ENCODE assay signal across 9 mouse cellular contexts in genomic region chr14:57709171-57709570, GRCm38 (mm10). TPM values are rescaled to one million over a fixed set of nuclear protein-coding genes. Genes with fewer than 3 reads are reported as not detected.
DNase-seq lines count a peak whose midpoint lies in the region; ATAC-seq lines count a peak whose summit lies in the region.
"Had no signal": no experiment of that assay in that cellular context is flagged by ENCODE, and none has a peak within 500 bp of the region (broad histone marks: within the 10 kb centered on the region; RNA-seq: fewer than 3 reads in every experiment).

No protein-coding gene starts in this region.

- H3K9ac ChIP-seq in forebrain, embryonic 16.5 days (replicated peaks; ENCODE audit: low read depth, low read length), result no peak overlapping the region
- no peak overlapping the region for H3K9ac ChIP-seq in midbrain, embryonic 16.5 days (ENCODE audit: low read depth, low read length)
- H3K9ac ChIP-seq: liver, embryonic 15.5 days had no signal

- H3K36me3 ChIP-seq in forebrain, embryonic 10.5 days (replicated peaks), result peaks cover 32% of the 10 kb centered on the region
- no peaks in the 10 kb centered on the region for H3K36me3 ChIP-seq in forebrain, embryonic 16.5 days (ENCODE audit: control insufficient read depth, insufficient read depth)
- no peaks in the 10 kb centered on the region for H3K36me3 ChIP-seq in midbrain, embryonic 16.5 days (ENCODE audit: control insufficient read depth, insufficient read depth, low read length)

- no peak overlapping the region for H3K4me2 ChIP-seq in forebrain, embryonic 16.5 days (ENCODE audit: low read length)
- no peak overlapping the region for H3K4me2 ChIP-seq in midbrain, embryonic 16.5 days (ENCODE audit: low read length)
- H3K4me2 ChIP-seq: liver, embryonic 15.5 days had no signal

- DNase-seq in forebrain, embryonic 10.5 days (ENCODE audit: extremely low spot score, low spot score), result no peak
- DNase-seq in heart, adult 8-10 months (ENCODE audit: low spot score), result peak; percentile 35
- peak; percentile 58 for DNase-seq in kidney, postnatal 10 days
- no peak for DNase-seq in frontal cortex, postnatal 36 days (ENCODE audit: low spot score in 2 of 2)
- no peak for DNase-seq in right cerebral cortex, postnatal 4 days

- H3K27ac ChIP-seq in forebrain, embryonic 10.5 days, result peak overlapping the region; percentile 0; the same call in 1 of the 2 replicates
- H3K27ac ChIP-seq in forebrain, embryonic 16.5 days (ENCODE audit: low read length), result no peak overlapping the region
- H3K27ac ChIP-seq in midbrain, embryonic 16.5 days (ENCODE audit: low read length), result no peak overlapping the region
- H3K27ac ChIP-seq: liver, embryonic 15.5 days had no signal

- WGBS in forebrain, embryonic 10.5 days, result 36% methylated on average over 10 of the region's 10 CpGs
- 14% methylated on average over 10 of the region's 10 CpGs for WGBS in forebrain, embryonic 16.5 days
- WGBS in midbrain, embryonic 16.5 days, result 14% methylated on average over 10 of the region's 10 CpGs

- no peak overlapping the region for H3K4me3 ChIP-seq in forebrain, embryonic 10.5 days
- no peak overlapping the region for H3K4me3 ChIP-seq in forebrain, embryonic 16.5 days (replicated peaks; ENCODE audit: low read length)
- no peak overlapping the region for H3K4me3 ChIP-seq in midbrain, embryonic 16.5 days (ENCODE audit: low read depth, low read length)
- H3K4me3 ChIP-seq: liver, embryonic 15.5 days had no signal

- peaks cover 38% of the 10 kb centered on the region for H3K4me1 ChIP-seq in forebrain, embryonic 10.5 days
- H3K4me1 ChIP-seq in forebrain, embryonic 16.5 days (replicated peaks; ENCODE audit: control insufficient read depth, insufficient read depth, low read length), result peaks cover 18% of the 10 kb centered on the region
- H3K4me1 ChIP-seq in midbrain, embryonic 16.5 days (ENCODE audit: control insufficient read depth, insufficient read depth, low read length), result peaks cover 22% of the 10 kb centered on the region

- ATAC-seq in forebrain, embryonic 16.5 days, result no peak
- ATAC-seq in midbrain, embryonic 16.5 days, result 0 out of 2 replicates have a peak, but pooled peaks have one; percentile 40
- ATAC-seq in monocyte, adult 5-6 weeks (replicated peaks; ENCODE audit: insufficient number of reproducible peaks, low FRiP score, low TSS enrichment, poor library complexity, severe bottlenecking), result no peak

- H3K9me3 ChIP-seq in forebrain, embryonic 10.5 days, result no peaks in the 10 kb centered on the region
- H3K9me3 ChIP-seq in forebrain, embryonic 16.5 days (ENCODE audit: control insufficient read depth, low read length), result no peaks in the 10 kb centered on the region
- H3K9me3 ChIP-seq in midbrain, embryonic 16.5 days (replicated peaks; ENCODE audit: control insufficient read depth, low read length, poor library complexity, severe bottlenecking), result no peaks in the 10 kb centered on the region
- H3K9me3 ChIP-seq: liver, embryonic 15.5 days had no signal

- no peaks in the 10 kb centered on the region for H3K27me3 ChIP-seq in forebrain, embryonic 10.5 days (ENCODE audit: poor library complexity, severe bottlenecking)
- H3K27me3 ChIP-seq in forebrain, embryonic 16.5 days (replicated peaks; ENCODE audit: control insufficient read depth, insufficient read depth, low read length), result no peaks in the 10 kb centered on the region
- no peaks in the 10 kb centered on the region for H3K27me3 ChIP-seq in midbrain, embryonic 16.5 days (ENCODE audit: control insufficient read depth, insufficient read depth, low read depth, low read length)
- H3K27me3 ChIP-seq: liver, embryonic 15.5 days had no signal

RNA-seq across cellular contexts. Expression of gene Gm49361, which starts 36.7 kb away (rescaled TPM):
- not detected in 2 replicates for polyA plus RNA-seq in forebrain, embryonic 10.5 days (2016; fragmentation: Nextera tagmentation; extraction: Ambion mirVana)
- polyA plus RNA-seq in forebrain, embryonic 16.5 days (2015; fragmentation: Nextera tagmentation; extraction: Ambion mirVana), result not detected in 2 replicates
- 1 to 10 TPM in 3 of 4 experiments, not detected in 1; 1.6 to 2.7 (median 1.8) TPM for total RNA-seq in heart, adult 8-10 months (2022)
- not detected in 2 replicates for polyA plus RNA-seq in midbrain, embryonic 16.5 days (2015; fragmentation: Nextera tagmentation; extraction: Ambion mirVana)
- 0.58 TPM in 1 of 3 replicates, not detected in the others for total RNA-seq in monocyte, adult 5-6 weeks (2017)
- polyA plus RNA-seq: liver, embryonic 15.5 days had no signal

RNA-seq across cellular contexts. Expression of gene Xpo4, which starts 43.9 kb away (rescaled TPM):
- polyA plus RNA-seq in forebrain, embryonic 10.5 days (2016; fragmentation: Nextera tagmentation; extraction: Ambion mirVana), result 29.3 and 30.4 TPM in 2 replicates
- polyA plus RNA-seq in forebrain, embryonic 16.5 days (2015; fragmentation: Nextera tagmentation; extraction: Ambion mirVana), result 13.1 and 13.8 TPM in 2 replicates
- total RNA-seq in heart, adult 8-10 months (2022), result 10 to 100 TPM; 12.0 to 14.1 (median 13.1) TPM
- 10.5 and 12.2 TPM in 2 replicates for polyA plus RNA-seq in midbrain, embryonic 16.5 days (2015; fragmentation: Nextera tagmentation; extraction: Ambion mirVana)
- total RNA-seq in monocyte, adult 5-6 weeks (2017), result 31.5 to 36.8 TPM (median 34.4 TPM) in 3 replicates

RNA-seq across cellular contexts. Expression of gene Lats2, which starts 49.0 kb away (rescaled TPM):
- 13.8 and 15.6 TPM in 2 replicates for polyA plus RNA-seq in forebrain, embryonic 10.5 days (2016; fragmentation: Nextera tagmentation; extraction: Ambion mirVana)
- polyA plus RNA-seq in forebrain, embryonic 16.5 days (2015; fragmentation: Nextera tagmentation; extraction: Ambion mirVana), result 7.9 and 8.9 TPM in 2 replicates
- total RNA-seq in heart, adult 8-10 months (2022), result 10 to 100 TPM; 24.3 to 39.2 (median 31.0) TPM
- polyA plus RNA-seq in midbrain, embryonic 16.5 days (2015; fragmentation: Nextera tagmentation; extraction: Ambion mirVana), result 5.2 and 5.5 TPM in 2 replicates
- total RNA-seq in monocyte, adult 5-6 weeks (2017), result 68.5 to 76.5 TPM (median 75.4 TPM) in 3 replicates

Comparison
In these comparisons a context has a peak if more than half of its experiments do, and no peak if none do; other contexts are left out.
1. DNase-seq: peak in heart, adult 8-10 months (single experiment) and kidney, postnatal 10 days (single experiment); none in forebrain, embryonic 10.5 days (single experiment), frontal cortex, postnatal 36 days (0 of 2) and right cerebral cortex, postnatal 4 days (single experiment).